Mouse (Mus musculus) embryonic facial prominence, embryonic 15.5 days (tissue): Measurements from ENCODE around the gene Zswim7. TPM values are rescaled to one million over a fixed set of nuclear protein-coding genes. Genes with fewer than 3 reads are reported as not detected.
A peak's percentile ranks its signal among the peaks of the same experiment; 100 is the strongest.
"Not testable (repeated sequence)": the region's sequence is repeated elsewhere in the genome, so short reads cannot be mapped to it uniquely, and the experiment has no call there.

Experiments used
- ATAC-seq: fragments of 200-750 bp; cut with Nextera tagmentation; 2 replicates; pipeline ENCODE4 v1.8.0; 2017; ENCODE audit warnings: low read depth, moderate TSS enrichment; ENCODE audit not compliant: insufficient number of reproducible peaks, low FRiP score, low TSS enrichment
- H3K27ac ChIP-seq: fragments of 300-500 bp; sonication (generic); replicated peaks from 2 replicates; pipeline ENCODE4 v1.5.1; 2015; ENCODE audit warnings: mild to moderate bottlenecking, inconsistent platforms
- H3K27me3 ChIP-seq: fragments of 300-500 bp; sonication (generic); 2 replicates; pipeline ENCODE4 v1.6.1; 2015; ENCODE audit warnings: inconsistent platforms
- H3K36me3 ChIP-seq: fragments of 300-500 bp; sonication (generic); 2 replicates; pipeline ENCODE4 v1.6.1; 2015; ENCODE audit warnings: mild to moderate bottlenecking, inconsistent platforms
- H3K4me1 ChIP-seq: fragments of 300-500 bp; sonication (generic); 2 replicates; pipeline ENCODE4 v1.6.1; 2015; ENCODE audit warnings: inconsistent platforms
- H3K4me2 ChIP-seq: fragments of 300-500 bp; sonication (generic); replicated peaks from 2 replicates; pipeline ENCODE4 v1.6.1; 2015; ENCODE audit warnings: mild to moderate bottlenecking, inconsistent platforms
- H3K4me3 ChIP-seq: fragments of 300-500 bp; sonication (generic); replicated peaks from 2 replicates; pipeline ENCODE4 v1.5.1; 2015; ENCODE audit warnings: mild to moderate bottlenecking, inconsistent platforms
- H3K9ac ChIP-seq: fragments of 300-500 bp; sonication (generic); 2 replicates; pipeline ENCODE4 v1.6.1; 2015; ENCODE audit warnings: inconsistent platforms
- H3K9me3 ChIP-seq: fragments of 300-500 bp; sonication (generic); replicated peaks from 2 replicates; pipeline ENCODE4 v1.6.1; 2016; ENCODE audit warnings: inconsistent platforms
- WGBS: fragments of 180-500 bp; shearing (Covaris S2); methylation state at CpG from one replicate; pipeline ENCODE4 v1.1.7; 2015; 5-methylcytosine and 5-hydroxymethylcytosine counted together
- polyA plus RNA-seq: library from polyadenylated mRNA; unstranded; fragments of >200 nt; fragmentation: Nextera tagmentation; extraction: Ambion mirVana; gene quantifications from 2 replicates; pipeline ENCODE4 v1.2.1, GENCODE M21; 2015

Zswim7 gene
- polyA plus RNA-seq, 1 experiment from 2014 or later: 22.3 TPM

DNA sequence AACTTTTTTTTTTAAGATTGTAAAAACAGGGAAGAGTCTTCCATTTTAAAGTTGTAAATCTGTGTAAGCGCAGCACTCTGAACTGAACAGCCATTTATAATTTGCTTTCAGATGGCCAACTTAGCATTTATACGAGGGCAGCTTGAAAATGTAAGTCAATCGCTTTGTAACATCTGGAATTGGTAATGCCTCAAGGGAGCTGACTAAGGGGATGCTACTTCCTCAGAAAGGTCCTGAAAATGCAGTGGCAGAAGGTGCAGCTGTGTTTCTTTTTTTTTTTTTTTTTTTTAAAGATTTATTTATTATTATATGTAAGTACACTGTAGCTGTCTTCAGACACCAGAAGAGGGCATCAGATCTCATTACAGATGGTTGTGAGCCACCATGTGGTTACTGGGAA is 2.8 kb upstream of the Zswim7 start:
- not testable (repeated sequence) for H3K4me3 ChIP-seq, H3K9ac ChIP-seq, H3K27me3 ChIP-seq, H3K4me2 ChIP-seq, H3K9me3 ChIP-seq, H3K27ac ChIP-seq, H3K4me1 ChIP-seq, ATAC-seq
- 59% methylated on average over 3 of the region's 3 CpGs for WGBS
- H3K36me3 ChIP-seq: peaks cover 33% of the 10 kb centered on the region

DNA sequence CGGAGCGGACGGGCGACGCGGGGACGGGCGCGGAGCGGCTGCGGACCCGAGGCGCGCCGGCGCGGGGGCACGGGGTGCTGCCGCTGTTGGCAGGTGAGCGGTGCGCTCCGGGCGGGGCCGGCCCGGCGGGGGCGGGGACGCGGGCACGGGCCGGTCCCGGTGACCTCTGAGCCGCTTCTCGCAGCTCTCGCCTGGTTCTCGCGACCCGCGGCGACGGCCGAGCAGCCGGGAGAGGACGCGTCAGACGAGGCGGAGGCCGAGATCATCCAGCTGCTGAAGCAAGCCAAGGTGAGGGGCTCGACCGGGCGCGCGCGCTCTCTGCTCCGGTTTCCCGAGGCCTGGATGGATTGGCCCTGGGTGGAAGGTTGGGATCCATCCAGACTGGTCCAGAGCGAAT is 424 bp upstream of the Zswim7 start:
- Histone ChIP-seq H3K4me3 (peak overlapping the region; percentile 99), H3K4me2 (peak overlapping the region; percentile 69), H3K4me1 (0 out of 2 replicates have a peak, but pooled peaks cover 3% of the 10 kb centered on the region), H3K27ac (peak overlapping the region; percentile 95), H3K9ac (peak overlapping the region; percentile 69), H3K36me3 (peaks cover 18% of the 10 kb centered on the region), H3K27me3 (no peaks in the 10 kb centered on the region), H3K9me3 (no peaks in the 10 kb centered on the region)
- WGBS: under 1% methylated on average over 55 of the region's 57 CpGs
- ATAC-seq: peak; percentile 65

DNA sequence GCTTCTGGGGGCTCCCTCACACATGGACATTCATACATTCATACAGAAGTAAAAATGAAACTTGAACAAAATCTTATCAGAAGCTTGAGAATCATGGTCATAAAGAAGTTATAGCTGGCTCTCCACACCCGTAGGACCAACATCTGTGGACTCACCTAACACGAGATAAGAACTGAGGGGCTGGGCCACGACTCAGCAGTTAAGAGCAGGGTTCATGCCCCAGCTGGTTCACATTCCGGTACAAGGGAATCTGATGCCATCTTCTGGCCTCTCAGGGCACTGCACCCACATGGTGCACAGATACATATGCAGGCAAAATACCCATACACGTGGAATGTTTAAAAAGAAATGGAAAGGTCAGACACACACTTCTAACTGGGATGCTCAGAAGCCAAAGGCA is 3.1 kb downstream of the Zswim7 start:
- H3K27ac ChIP-seq: no peak overlapping the region
- H3K36me3 ChIP-seq: no peaks in the 10 kb centered on the region
- H3K9me3 ChIP-seq: no peaks in the 10 kb centered on the region
- H3K4me1 ChIP-seq: 0 out of 2 replicates have a peak, but pooled peaks cover 3% of the 10 kb centered on the region
- no peaks in the 10 kb centered on the region for H3K27me3 ChIP-seq
- no peak overlapping the region for H3K9ac ChIP-seq
- no peak overlapping the region for H3K4me2 ChIP-seq
- ATAC-seq: no peak
- WGBS: 17% methylated on average over 5 of the region's 5 CpGs
- no peak overlapping the region for H3K4me3 ChIP-seq

DNA sequence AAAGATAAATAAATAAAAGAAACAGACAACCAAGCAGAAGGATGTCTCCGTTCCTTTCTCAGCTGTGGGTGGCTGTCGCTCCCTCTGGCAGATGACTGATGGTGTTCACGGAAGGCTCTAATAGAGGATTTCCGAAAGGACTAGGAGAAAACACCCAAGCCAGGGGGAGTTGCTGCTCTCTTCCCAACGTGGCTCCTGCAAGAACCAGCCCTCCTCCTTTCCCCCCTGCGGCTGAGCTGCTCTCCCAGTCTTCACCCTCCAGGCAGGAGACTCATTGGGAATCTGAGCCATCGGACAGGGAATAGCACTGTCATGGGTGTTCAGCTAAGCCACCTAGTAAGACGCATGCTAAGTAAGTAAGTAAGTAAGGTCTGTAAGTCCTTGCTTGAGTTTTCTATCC is 4.1 kb downstream of the Zswim7 start:
- no peak overlapping the region for H3K27ac ChIP-seq
- no peak overlapping the region for H3K4me3 ChIP-seq
- H3K27me3 ChIP-seq: no peaks in the 10 kb centered on the region
- WGBS: 44% methylated on average over 8 of the region's 8 CpGs
- no peak overlapping the region for H3K9ac ChIP-seq
- no peaks in the 10 kb centered on the region for H3K36me3 ChIP-seq
- no peaks in the 10 kb centered on the region for H3K9me3 ChIP-seq
- no peak for ATAC-seq
- no peak overlapping the region for H3K4me2 ChIP-seq
- 0 out of 2 replicates have a peak, but pooled peaks cover 3% of the 10 kb centered on the region for H3K4me1 ChIP-seq

DNA sequence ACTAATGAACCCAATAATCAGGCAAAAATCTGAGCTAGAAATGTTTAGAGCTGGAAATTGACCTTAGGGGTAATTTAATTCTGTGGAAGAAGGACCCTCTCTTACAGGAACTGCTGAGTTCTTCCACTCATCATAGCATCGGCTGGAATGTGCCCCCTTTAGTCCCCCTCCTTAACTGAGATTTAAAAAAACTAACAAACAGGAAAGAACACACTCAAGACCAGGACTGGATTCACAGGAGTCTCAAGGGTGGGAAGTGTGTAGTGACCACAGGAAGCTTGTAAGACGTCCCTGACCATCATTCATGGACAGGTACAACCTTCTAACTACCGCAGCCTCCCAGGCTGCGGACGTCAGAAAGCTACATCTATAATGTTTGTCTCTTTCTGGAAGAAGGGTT is 10.3 kb downstream of the Zswim7 start:
- H3K4me1 ChIP-seq: peaks cover 8% of the 10 kb centered on the region; the same call in 1 of the 2 replicates
- H3K36me3 ChIP-seq: peaks cover 4% of the 10 kb centered on the region; the same call in 1 of the 2 replicates
- ATAC-seq: no peak
- no peak overlapping the region for H3K9ac ChIP-seq
- H3K27me3 ChIP-seq: no peaks in the 10 kb centered on the region
- no peak overlapping the region for H3K4me2 ChIP-seq
- no peak overlapping the region for H3K4me3 ChIP-seq
- H3K9me3 ChIP-seq: no peaks in the 10 kb centered on the region
- WGBS: 44% methylated on average over 5 of the region's 5 CpGs
- H3K27ac ChIP-seq: no peak overlapping the region

DNA sequence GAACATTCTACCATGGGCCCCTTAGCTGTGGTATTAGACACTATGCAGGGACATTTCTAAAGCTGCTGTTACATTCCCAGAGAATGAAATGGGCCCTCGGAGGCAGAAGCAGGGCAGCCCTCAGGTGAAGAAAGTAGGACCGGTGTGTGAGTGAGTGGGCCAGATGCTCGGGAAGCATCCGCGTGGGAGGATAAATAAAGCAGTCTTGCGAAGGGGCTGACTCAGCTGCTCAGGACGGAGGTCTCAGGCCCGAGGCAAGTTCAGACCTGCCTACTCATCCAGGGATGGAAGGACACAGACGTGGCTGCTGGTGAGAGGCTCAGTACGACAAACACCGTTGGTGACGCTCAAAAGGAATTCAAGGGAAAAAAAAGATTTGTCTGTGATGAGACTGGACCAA is 12.1 kb downstream of the Zswim7 start:
- WGBS: 57% methylated on average over 12 of the region's 12 CpGs
- H3K27ac ChIP-seq: no peak overlapping the region

DNA sequence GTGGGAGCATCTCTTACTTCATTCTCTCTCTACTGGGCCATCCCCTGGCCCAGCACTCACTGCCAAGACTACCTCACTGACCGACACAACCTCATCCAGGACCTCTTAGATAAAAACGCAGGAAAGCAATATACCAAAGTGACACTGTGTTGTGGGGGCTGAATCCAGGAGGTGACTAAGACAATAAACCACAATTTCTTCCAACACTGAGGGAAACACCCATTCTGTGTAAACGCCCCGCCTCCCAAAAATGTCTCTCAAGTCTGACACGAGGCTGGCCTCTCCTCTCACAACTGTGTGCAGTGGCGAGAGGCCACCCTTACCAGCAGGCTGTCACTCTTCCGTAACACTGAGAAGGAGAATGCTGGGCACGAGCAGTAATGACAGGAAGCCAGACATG is 12.8 kb downstream of the Zswim7 start:
- H3K4me3 ChIP-seq: no peak overlapping the region
- 68% methylated on average over 8 of the region's 8 CpGs for WGBS
- H3K36me3 ChIP-seq: peaks cover 4% of the 10 kb centered on the region; the same call in 1 of the 2 replicates
- H3K9ac ChIP-seq: no peak overlapping the region
- no peaks in the 10 kb centered on the region for H3K27me3 ChIP-seq
- peaks cover 8% of the 10 kb centered on the region; the same call in 1 of the 2 replicates for H3K4me1 ChIP-seq
- H3K4me2 ChIP-seq: no peak overlapping the region
- no peaks in the 10 kb centered on the region for H3K9me3 ChIP-seq
- no peak for ATAC-seq
- H3K27ac ChIP-seq: no peak overlapping the region

More for the DNA sequence above, 12.1 kb downstream of the Zswim7 start:
- Histone ChIP-seq H3K9me3 (no peaks in the 10 kb centered on the region), H3K36me3 (peaks cover 4% of the 10 kb centered on the region; the same call in 1 of the 2 replicates), H3K27me3 (no peaks in the 10 kb centered on the region), H3K4me2 (no peak overlapping the region), H3K4me1 (peaks cover 8% of the 10 kb centered on the region; the same call in 1 of the 2 replicates), H3K4me3 (no peak overlapping the region), H3K9ac (no peak overlapping the region)
- ATAC-seq: no peak

DNA sequence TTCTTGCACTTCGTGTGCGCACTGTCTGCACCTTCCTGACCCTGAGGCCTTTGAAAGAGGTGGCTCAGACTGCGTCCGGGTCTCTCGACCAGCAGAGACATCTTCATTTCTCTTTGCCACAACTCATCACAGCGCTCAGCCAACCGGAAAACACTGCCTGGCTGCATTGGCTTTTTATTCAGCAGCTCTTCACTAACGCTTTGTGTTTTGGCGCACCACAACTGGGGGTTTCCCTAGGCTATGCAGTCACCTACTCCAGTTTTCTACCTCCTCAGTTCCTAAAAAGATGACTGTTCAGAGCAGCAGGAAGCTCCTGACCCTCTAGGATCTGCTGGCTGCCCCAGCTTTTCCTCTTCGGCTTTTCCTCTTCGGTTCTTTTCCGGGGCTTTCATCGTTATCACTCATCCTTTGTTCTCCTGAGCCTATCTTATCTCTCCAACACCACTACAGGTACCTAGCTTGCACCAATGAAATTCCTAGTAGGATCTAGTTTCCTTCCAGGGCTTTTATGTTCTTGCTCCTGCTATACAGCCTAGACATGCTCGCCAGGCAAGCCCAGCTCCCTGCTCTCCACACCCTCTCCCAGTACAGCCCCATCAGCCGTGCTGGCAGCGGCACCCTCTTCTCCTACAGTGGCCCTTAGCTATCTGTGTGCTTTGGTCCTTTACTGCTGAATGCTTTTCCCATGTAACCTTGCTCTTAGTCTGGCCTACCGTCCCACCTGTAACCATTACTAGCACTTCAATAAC is 14.5 kb downstream of the Zswim7 start:
- no peak overlapping the region for H3K4me2 ChIP-seq
- ATAC-seq: no peak
- no peak overlapping the region for H3K4me3 ChIP-seq
- no peak overlapping the region for H3K27ac ChIP-seq
- WGBS: 64% methylated on average over 17 of the region's 17 CpGs
- H3K9me3 ChIP-seq: no peaks in the 10 kb centered on the region
- H3K9ac ChIP-seq: no peak overlapping the region
- no peaks in the 10 kb centered on the region for H3K27me3 ChIP-seq
- peaks cover 8% of the 10 kb centered on the region; the same call in 1 of the 2 replicates for H3K4me1 ChIP-seq
- H3K36me3 ChIP-seq: peaks cover 4% of the 10 kb centered on the region; the same call in 1 of the 2 replicates

DNA sequence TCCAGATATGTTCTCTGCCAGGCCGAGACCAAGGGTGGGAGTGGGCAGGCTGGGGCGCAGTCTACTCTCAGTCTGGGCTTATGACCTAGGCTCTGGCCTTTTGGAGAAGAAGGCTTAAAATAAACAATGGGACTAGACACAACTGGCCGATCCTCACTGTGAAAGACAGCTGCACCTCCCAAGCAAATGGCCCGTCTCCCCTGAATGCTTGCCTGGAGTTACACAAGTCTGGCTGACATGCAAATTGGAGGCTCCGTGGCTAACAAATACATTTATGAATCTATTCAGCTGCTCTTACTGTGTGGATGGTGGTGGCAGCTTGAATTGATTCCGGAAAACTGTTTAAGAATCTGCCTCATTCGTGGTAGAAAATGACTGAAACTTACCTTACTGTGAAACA is 15.5 kb downstream of the Zswim7 start:
- no peak overlapping the region for H3K4me2 ChIP-seq
- no peak for ATAC-seq
- H3K9ac ChIP-seq: no peak overlapping the region
- WGBS: 72% methylated on average over 7 of the region's 7 CpGs
- no peak overlapping the region for H3K27ac ChIP-seq
- no peaks in the 10 kb centered on the region for H3K9me3 ChIP-seq
- H3K36me3 ChIP-seq: peaks cover 4% of the 10 kb centered on the region; the same call in 1 of the 2 replicates
- no peak overlapping the region for H3K4me3 ChIP-seq
- no peaks in the 10 kb centered on the region for H3K27me3 ChIP-seq
- peaks cover 8% of the 10 kb centered on the region; the same call in 1 of the 2 replicates for H3K4me1 ChIP-seq

DNA sequence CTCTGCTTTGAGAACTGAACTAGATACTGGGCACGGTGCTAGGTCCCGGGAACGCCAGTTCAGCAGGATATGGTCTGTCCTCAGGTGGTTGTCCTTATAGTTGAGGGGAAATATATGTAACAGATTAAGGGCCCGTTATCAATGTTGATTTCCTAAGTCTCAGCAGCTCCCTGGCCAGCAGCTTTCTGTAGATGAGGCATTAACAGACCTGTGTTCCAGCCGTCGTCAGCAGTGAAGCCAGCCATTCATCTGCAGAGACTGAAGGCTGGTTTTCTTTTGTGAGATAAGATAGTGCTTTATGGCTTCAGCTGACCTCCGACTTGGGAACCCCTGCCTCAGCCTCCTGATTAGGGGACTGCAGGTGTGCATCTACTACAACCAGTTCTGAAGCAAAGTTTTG is 17.2 kb downstream of the Zswim7 start:
- H3K36me3 ChIP-seq: peaks cover 4% of the 10 kb centered on the region; the same call in 1 of the 2 replicates
- ATAC-seq: no peak
- no peaks in the 10 kb centered on the region for H3K27me3 ChIP-seq
- no peak overlapping the region for H3K4me2 ChIP-seq
- H3K9ac ChIP-seq: no peak overlapping the region
- H3K27ac ChIP-seq: no peak overlapping the region
- H3K4me1 ChIP-seq: peaks cover 4% of the 10 kb centered on the region; the same call in 1 of the 2 replicates
- no peaks in the 10 kb centered on the region for H3K9me3 ChIP-seq
- 74% methylated on average over 7 of the region's 7 CpGs for WGBS
- no peak overlapping the region for H3K4me3 ChIP-seq

DNA sequence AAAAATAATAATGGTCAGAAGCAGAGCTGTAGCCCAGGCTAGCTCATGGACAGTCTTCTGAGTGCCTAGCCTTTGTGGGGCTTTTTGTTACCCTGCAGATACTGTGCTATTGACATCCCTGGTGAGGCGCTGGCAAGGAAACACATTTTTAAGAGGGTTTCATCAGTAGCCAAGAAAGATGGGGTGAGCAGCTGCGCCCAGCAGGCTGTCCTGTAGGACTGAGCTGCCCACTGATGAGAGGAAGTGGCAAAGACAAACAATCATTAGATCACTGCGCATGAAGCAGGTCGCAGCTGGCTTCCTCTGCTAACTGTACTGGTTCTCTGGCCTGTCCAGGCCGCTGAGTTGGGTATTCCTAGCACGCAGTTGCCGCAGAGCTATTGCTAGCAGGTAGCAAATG is 17.6 kb downstream of the Zswim7 start:
- peaks cover 4% of the 10 kb centered on the region; the same call in 1 of the 2 replicates for H3K4me1 ChIP-seq
- ATAC-seq: no peak
- 82% methylated on average over 7 of the region's 7 CpGs for WGBS
- no peak overlapping the region for H3K27ac ChIP-seq
- H3K4me2 ChIP-seq: no peak overlapping the region
- no peaks in the 10 kb centered on the region for H3K27me3 ChIP-seq
- H3K4me3 ChIP-seq: no peak overlapping the region
- peaks cover 4% of the 10 kb centered on the region; the same call in 1 of the 2 replicates for H3K36me3 ChIP-seq
- no peak overlapping the region for H3K9ac ChIP-seq
- H3K9me3 ChIP-seq: no peaks in the 10 kb centered on the region
